Mouse (Mus musculus) right cerebral cortex, postnatal 4 days (tissue): ENCODE measurements around the gene Gpatch8.
A peak's percentile ranks its signal among the peaks of the same experiment; 100 is the strongest.
"Not testable (repeated sequence)": the region's sequence is repeated elsewhere in the genome, so short reads cannot be mapped to it uniquely, and the experiment has no call there.

Experiments
- DNase-seq: peaks from one replicate; pipeline ENCODE4 v3.0.0-alpha.2; 2022

The Gpatch8 gene

DNA sequence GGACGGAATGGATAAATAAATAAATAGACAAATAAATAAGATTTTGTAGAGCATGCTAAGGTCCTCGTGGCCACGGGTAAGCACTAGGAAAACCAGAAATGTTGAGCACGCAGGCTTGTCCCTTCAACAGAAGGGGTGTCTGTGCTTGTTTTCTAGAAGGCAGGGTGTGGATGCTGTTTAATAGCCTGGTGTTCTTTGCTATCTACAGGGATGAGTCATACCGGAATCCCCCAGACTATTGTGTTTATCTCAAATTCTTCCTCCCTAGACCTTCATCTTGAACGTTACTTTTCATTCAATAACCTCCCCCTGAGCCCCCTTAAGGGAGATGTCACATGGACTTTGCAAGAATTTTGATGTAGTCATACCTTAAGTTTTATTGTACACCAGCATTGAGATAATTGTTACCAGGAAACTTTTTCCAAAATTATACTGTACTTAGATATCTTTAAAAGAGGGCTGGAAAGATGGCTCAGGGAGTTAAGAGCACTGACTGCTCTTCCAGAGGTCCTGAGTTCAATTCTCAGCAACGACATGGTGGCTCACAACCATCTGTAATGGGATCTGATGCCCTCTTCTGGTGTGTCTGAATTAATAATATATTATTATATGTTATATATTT is 12.7 kb upstream of the Gpatch8 start:
- DNase-seq, result no peak

DNA sequence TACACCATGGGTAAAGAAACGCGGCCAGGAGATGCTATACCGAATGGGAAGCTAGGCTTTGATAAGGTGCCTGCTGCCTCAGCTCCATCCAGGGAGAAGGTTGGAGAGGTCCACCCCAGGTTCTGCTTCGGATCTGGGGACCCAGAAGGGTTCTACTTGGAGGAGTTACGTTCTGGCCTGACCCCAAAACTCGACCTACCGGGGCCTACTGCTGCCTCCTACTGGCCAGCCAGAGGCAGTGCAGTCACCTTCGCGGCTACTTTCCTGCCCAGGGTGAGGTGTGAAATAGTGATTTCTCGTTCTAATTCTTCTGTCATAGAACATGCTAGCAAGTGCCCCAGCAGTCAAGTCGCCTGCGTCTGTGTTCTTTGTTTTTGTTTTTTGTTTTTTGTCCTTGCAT is 12.0 kb upstream of the Gpatch8 start:
- DNase-seq, result no peak

DNA sequence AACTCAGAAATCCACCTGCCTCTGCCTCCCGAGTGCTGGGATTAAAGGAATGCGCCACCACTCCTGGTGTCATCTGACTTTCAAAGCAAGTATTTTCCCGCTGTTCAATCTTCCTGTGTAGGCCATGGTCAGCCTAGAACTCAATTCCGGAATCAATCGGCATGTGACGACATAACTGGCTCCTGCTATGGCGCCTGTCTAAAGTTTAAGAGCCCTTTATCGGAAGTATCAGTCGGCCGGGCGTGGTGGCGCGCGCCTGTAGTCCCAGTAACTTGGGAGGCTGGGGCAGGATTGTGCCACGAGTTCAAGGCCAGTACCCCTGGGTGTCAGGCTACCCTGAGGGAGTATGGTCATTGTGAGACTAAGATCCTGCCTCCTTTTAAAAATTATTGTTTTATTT is 11.5 kb upstream of the Gpatch8 start:
- no peak for DNase-seq

DNA sequence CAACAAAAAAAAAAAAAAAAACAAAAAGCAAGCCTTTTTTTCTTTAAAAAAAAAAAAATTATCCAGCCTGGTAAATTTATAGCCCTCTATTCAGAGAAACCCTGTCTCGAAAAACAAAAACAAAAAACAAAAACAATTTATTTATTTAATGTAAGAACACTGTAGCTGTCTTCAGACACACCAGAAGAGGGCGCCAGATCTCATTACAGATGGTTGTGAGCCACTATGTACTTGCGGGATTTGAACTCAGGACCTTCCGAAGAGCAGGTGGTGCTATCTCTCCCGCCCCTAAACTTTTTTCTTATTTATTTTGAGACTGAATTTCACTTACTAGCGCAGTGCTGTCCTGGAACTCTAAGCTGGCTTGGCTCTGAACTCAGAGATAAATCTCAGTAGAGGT is 11.0 kb upstream of the Gpatch8 start:
- no peak for DNase-seq

DNA sequence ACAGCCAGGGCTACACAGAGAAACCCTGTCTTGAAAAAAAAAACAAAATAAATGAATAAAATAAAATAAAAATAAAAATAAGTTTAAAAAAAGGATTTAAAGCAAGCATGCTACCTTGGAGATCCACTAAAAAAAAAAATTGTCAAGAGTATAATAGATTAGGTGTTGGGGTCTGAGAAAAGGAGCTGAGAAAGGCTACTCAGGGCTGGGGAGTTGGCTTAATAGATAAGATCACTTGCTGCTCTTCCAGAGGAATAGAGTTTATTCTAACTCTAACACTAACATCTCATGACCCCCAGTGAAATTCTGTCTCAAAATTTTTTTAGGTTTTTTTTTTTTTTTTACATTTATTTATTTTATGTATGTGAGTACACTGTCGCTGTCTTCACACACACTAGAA is 10.1 kb upstream of the Gpatch8 start:
- DNase-seq, result no peak

DNA sequence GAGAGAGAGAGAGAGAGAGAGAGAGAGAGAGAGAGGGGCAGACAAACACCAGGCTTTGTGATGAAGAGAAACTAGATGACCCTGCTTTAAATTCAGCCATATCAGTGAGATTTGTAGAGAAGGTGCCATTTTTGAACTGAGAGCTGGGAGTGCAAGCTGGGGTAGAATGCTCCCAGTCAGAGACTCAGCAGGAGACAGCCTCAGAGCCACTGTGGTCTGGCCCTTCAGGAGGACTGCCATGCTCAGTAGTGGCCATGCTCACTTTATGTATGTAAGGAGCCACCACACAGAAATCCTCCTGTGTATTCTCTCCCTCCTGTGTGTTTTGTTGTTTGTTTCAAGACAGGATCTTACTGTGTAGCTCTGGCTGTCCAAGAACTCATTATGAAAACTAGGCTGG is 9.5 kb upstream of the Gpatch8 start:
- DNase-seq, result no peak

DNA sequence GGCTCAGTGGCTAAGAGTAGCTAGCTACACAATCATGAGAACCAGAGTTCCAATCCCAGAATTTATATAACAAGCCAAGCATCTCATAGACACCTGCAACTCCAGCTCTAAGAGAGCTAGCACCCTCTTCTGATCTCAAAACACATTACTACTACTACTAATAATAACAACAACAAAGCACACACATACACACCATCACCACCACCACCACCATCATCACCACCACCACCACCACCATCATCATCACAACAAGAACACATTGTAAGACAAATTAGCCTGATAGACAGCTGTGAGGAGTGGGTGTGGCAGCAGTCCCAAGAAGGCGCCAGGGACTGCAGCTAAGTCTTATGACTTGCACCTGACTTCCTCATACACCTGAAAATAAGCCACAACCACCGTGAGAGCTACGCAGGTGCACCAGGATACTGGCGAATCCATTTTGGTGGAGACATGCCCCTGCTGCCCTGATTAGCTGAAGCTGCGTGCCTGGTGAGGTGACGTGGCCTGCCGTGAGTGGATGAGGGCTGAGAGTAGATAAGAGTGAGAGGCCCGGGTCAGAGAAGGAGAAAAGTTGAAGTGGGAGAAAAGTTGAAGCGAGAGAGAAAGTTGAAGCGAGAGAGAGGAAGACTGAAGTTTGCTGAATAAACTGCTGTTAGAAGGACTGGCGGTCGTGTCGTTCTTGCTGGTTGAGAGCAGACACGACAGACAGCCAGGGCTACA is 8.9 kb upstream of the Gpatch8 start:
- DNase-seq, result not testable (repeated sequence)

DNA sequence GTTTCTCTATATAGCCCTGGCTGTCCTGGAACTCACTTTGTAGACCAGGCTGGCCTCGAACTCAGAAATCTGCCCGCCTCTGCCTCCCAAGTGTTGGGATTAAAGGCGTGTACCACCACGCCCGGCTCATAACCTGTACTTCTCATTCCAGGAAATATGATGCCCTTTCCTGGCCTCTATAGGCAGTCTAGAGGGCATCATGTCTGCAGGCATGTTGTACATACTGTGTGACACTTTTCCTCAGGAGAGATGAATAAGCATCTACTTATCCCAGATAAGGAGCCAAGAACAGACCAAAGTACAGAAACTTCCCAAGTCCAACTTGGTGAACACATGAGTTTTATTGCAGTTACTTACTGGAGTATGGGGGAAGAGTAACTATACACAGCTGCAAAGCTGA is 2.5 kb upstream of the Gpatch8 start:
- no peak for DNase-seq

DNA sequence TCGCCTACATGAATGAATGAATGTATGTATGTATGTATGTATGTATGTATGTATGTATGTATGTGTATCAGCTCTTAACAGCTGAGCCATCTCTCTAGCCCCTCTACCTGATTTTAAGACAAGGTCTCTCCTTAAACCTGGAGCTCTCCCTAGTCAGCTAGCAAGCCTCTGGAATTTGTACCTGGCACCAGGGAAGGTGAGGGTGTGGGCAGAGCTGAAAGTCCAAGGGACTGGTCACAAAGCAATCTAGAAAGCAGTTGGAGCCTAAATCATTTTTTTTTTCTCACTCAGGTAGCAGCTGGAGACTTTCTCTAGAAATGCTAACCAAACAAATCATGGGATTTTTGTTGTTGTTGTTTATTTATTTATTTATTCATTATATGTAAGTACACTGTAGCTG is 1.2 kb upstream of the Gpatch8 start:
- no peak for DNase-seq

DNA sequence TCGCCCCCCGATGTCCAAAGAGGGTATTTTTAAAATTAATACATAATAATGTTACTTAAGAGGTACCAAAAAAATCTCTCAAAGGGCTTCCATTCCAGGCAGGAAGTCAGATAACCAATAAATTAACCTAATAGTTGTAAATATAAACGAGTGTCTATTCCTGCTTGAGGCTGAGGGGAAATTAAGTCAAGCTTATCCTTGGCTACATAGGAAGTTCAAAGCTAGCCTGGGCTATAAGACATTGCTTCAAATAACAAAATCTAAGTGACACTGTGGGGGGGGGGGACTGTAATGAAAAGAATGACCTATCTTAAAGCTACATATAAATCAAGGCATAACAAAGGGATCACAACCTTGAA is 503 bp upstream of the Gpatch8 start:
- DNase-seq, result no peak

DNA sequence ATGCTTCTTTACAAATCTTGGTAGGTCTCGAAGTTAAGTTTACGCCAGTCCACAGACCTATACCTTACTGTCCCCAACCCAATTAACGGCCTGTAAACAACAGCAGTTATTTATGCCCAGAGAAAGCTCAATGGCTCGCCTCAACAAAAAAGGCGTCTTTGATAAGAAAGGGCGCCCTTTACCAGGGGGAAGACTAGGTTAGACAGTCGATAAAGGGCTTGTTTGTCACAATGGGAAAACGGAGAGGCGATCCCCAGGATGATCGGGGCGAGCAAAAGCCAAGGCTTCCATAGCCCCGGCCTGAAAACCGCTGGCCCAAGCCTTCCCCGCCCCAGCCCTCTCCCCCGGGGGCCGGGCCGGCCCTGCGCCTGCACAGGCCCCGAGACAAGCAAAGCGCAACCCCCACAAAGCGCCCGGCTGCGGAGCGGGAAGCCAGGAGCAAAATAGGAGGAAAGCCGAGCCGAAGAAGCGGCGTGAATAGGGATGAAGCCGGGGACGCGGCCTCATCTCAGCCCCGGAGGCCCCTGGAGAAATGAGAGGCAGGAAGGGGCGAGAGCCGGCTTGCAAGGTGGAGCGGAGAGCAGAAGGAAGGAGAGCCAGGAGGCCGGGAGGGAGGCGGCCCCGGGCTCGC is 677 bp downstream of the Gpatch8 start:
- no peak for DNase-seq

DNA sequence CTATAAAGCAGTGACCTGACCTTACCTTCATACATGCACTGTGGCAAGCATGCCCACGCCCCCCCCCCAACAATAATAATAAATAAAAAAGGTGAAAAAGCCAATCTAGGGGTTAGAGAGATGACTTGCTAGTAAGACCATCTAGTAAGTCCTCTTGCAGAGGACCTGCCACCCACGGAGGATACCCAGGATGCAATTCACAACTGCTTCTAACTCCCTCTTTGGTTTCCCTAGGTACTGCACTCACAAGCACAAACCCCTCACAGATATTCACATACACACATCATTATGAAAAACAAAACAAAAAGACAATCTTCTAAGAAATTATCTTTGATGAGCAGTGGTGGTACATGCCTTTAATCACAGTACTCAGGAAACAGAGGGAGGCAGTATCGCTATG is 4.1 kb downstream of the Gpatch8 start:
- DNase-seq, result no peak

DNA sequence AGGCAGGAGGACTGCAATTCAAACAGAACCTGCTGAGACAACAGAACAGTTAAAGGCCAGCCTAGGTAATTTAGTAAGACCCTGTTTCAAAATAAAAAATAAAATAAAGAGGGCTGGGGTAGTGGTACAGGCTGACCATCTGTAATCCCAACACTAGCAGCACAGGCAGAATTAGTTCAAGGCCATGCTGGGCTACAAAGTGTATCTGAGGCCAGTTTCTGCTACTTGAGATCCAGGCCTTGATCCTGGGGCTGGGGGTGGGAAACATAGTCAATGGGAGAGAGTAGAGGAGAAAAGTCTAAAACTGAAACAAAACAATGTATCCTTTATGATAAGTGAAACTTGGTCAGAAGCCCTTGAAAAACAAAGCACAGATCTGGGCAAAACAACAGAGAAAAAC is 5.0 kb downstream of the Gpatch8 start:
- no peak for DNase-seq

DNA sequence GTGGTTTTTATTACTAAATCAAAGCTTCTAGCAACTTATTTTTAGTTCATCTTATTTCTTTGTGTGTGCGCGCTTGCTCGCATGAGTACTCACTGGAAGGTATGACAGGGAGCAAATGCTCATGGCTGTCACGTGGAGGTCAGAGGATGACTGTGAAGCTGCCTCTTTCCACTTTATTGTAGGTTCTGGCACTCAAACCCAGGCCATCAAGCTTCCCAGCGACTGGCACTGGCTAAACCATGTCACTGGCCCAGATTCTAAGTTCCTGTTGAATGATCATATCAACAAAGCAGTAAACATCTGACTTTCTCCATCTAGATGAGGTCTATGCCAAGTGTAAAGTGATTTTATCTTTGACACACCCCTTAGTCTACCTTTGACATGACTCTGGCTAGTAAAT is 14.7 kb downstream of the Gpatch8 start:
- no peak for DNase-seq

DNA sequence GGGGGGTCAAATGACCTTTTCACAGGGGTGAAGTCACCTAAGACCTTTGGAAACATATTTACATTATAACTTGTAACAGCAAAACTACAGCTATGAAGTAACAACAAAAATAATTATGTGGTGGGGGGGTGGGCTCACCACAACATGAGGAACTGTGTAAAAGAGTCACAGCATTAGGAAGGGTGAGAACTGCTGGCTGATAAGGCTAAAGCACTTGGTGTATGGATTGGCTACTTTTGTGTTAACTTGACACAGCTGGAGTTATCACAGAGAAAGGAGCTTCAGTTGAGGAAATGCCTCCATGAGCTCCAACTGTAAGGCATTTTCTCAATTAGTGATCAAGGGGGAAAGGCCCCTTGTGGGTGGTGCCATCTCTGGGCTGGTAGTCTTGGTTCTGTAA is 15.9 kb downstream of the Gpatch8 start:
- not testable (repeated sequence) for DNase-seq

DNA sequence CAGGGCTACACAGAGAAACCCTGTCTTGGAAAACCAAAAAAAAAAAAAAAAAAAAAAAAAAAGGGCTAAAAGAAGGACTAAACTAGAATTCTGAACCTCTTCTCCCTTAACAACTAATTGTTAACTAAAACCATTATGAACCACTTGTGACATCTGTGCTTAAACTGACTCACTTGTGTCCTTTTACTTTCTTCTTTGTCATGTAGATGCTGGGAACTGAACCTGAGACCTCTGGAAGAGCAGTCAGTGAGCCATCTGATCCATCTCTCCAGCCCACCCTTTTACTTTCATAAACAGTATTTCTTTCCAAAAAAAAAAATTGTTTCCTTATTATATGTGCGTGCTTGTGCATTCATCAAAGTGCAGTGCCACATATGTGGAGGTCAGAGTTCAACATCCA is 16.5 kb downstream of the Gpatch8 start:
- DNase-seq, result no peak

DNA sequence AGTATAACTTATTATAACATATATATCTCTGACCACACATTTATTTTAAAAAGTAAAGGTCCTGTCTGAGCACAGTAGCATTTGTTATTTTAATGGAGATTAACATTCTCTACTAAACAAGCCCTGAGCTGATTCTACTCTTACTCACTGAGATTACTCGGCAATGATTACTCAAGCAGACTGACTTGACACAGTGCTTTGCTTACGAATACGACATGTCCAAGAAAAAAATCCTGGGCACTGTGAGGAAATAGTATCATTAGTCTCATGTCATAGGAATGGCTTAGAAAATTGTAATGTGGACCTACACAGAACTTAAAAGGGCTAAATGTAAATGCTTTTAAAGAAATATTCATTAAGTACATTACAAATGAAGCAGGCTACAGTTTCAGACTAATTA is 20.0 kb downstream of the Gpatch8 start:
- no peak for DNase-seq

DNA sequence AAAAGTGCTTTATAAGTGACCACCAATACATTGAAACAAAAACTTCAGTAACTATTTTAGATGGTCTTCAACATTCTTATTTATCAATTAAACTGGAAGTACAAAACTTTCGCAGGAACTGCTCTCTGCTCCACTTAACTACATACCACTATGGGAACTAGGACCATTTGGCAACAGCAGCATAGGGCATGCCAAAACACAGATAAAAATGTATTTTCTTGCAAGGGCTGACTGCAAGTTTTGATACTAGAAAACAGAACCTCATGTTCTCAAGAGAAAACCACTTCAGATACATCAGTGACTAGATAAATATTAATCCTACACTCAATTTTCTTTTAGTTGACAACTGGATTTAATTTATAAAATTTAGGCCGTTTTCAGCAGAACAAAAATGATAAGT is 22.1 kb downstream of the Gpatch8 start:
- no peak for DNase-seq

DNA sequence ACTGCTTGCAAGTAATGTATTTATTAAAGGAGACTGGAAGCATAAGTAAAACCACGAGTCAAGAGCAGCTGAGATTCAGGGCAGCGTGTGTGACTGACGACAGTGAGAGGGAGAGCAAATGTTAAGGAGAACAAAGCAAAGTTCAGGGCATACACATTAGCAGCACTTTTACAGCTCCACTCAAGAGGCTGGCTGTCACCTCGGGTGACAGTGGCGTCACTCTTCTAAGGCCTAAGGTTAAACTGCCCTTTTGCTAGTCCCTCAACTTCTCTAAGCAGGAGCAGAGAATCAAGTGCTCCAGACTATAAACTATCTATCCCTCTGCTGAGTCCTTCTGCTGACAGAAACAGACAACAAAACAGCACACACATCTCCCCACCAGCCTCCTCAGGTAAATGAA is 24.8 kb downstream of the Gpatch8 start:
- no peak for DNase-seq

DNA sequence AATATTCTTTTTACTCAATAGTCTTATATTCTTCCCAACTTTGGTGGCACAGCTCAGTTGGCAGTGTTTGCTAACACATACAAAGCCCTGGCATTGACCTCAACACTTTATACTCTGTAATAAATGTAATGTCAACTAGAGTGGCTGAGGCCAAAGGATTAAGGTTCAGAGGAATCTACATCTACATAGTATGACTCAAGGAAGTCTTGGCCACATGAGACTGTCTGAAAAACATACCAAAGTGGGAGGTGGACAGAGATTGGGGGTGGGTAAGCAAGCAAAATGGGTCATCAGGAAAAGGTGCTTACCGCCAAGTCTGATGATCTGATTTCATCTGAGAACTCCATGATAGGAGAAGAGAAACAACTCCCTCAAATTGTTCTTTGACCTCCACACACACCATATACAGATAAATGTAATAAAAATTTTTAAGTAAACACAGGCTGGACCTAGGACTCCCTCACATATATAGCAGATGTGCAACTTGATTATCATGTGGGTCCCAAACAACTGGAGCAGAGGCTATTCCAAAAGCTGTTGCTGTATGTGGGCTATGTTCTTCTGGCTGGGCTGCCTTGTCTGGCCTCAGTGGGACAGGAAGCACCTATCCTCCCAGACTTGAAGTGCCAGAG is 41.3 kb downstream of the Gpatch8 start:
- no peak for DNase-seq

DNA sequence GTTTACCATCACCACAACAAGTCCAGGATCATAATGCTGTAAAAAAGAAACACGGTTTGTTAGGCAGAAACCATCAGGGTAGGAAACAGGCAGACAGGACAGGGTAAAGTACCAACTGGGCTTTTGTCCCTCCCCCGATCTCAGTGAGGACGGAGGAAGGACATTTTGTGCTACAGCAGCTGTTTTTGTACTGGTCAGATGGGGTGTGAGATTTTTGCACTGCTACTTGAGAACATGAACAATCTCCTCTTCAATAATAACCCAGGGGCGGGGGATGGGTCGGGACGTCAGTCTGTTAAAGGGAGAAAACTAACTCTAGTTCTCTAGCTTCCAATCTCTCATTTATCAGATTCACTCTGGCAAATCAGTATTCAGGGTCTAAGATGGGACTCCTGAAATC is 46.0 kb downstream of the Gpatch8 start:
- peak; percentile 9 for DNase-seq

DNA sequence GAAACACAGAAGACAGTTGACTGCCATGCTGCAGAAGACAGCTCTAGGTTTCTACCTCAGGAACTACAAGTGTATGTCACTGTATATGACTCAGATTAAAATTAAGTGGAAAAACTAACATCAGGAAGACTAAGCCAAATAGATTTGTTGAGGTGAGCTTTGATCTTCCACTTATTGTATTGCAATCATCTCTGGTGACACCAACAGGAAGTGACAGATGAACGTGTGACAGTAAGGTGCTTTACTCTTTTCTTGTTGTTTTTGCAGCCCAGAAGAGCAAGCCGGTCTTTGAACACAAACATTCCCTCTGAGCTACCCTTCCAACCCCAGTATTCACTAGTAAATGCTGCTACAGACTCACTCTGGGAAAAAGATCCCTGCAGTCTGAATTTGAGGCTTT is 59.5 kb downstream of the Gpatch8 start:
- DNase-seq, result no peak

DNA sequence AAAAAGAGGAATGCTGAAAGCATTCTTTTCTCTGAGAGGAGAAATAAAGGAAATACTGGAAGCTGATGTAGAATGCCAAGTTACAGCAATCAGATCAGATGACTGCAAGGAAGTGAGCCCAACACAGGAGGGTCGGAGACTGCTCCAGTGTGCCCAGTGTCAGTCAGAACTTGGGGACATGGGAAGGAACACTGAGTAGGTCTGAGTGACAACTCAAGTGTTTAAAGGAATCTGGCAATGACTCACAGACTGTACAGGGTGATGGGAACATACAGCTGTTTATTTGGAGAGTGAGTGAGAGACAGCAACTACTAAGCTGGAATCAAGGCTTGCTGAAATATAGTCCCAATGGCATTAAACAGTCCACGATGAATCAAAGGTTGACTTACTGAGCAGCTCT is 60.0 kb downstream of the Gpatch8 start:
- DNase-seq, result no peak

DNA sequence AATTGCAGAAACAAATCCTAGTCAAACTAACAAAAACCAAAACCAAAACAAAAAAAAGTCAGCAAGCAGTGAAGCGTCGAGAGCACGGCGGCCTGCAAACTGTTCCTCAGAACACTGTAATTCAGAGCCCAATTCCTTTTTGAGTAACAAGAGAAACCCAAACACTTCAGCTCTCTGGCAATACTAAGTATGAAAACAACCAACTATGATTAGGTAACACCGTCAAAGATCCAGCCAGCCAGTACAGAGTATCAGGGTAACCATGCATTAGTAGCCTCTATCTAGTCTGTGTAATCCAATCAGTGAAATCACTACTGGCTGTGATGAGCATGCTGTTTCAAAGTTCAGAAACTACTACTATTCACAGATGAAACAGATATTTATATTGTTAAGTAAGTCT is 60.5 kb downstream of the Gpatch8 start:
- no peak for DNase-seq
